Mouse (Mus musculus) large intestine, adult 2 months (tissue): ENCODE results near the gene Mug2. TPM values are rescaled to one million over a fixed set of nuclear protein-coding genes. Genes with fewer than 3 reads are reported as not detected.
"Not testable (repeated sequence)": the region's sequence is repeated elsewhere in the genome, so short reads cannot be mapped to it uniquely, and the experiment has no call there.

Source experiments
- DNase-seq: peaks from one replicate; pipeline ENCODE4 v3.0.0-alpha.2; 2012; ENCODE audit warnings: low read depth, low spot score
- WGBS: fragments of 180-500 bp; shearing (Covaris S2); methylation state at CpG from one replicate; pipeline ENCODE4 v1.1.7; 2018; 5-methylcytosine and 5-hydroxymethylcytosine counted together
- polyA plus RNA-seq: library from polyadenylated mRNA; depleted of rRNA; stranded (reverse); fragments of >200 nt; gene quantifications from 2 replicates; pipeline ENCODE4 v1.2.3, GENCODE M21; 2012; rRNA removed

Gene Mug2
- polyA plus RNA-seq: not detected in 2 replicates

DNA sequence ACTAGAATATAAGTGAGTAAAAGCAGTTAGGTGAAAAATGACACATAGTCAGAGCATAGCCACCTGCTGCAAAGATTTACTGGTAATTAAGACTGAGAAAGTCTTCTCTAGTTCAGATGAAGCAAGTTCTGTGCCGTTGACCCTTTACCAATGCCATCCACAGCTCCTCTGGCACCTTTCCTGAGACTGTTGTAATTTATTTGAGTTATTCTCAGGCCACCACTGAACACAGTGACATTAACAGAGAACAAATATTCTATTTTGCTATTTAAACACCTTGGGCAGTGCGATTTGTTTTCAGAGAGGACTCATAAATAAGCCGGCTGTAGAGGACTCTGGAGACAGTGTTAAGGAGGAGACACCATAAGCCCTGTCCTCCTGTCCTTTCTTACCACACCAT lies at the start of gene Mug2:
Gene Mug2 (plus strand): TSS at position 301 of the 400 bp plus-strand sequence.
- no CpG with 5 or more reads among the region's 3 CpGs for WGBS

DNA sequence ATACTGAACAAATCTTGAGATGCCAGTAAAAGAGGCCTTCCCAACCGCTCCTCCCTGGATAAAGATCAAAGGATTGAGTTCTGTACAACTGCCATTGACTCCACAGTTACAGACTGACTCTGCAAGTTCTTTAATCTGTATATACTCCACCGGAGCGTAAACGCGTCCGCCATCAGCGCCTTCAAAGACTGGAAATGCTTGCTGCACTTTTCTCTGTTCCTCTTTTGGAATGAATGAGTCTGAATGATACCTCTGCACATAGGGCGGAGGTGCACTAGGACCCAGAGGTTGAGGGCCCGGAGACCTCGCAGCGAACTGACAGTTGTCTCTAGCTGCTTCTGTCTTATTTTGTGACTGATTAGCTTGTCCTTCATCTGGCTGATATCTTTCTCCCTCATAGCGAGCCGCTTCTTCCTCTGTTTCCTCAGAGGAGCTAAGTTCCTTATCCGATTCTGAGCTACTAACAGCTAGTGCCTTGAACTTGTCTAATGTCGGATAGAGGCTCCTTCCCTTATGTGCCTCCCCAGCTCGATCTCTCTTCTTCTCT lies 48.7 kb upstream of the Mug2 start:
- WGBS: 90% methylated on average over 16 of the region's 16 CpGs
- DNase-seq: not testable (repeated sequence)

More for the DNA sequence above, at the start of gene Mug2:
- DNase-seq: not testable (repeated sequence)

DNA sequence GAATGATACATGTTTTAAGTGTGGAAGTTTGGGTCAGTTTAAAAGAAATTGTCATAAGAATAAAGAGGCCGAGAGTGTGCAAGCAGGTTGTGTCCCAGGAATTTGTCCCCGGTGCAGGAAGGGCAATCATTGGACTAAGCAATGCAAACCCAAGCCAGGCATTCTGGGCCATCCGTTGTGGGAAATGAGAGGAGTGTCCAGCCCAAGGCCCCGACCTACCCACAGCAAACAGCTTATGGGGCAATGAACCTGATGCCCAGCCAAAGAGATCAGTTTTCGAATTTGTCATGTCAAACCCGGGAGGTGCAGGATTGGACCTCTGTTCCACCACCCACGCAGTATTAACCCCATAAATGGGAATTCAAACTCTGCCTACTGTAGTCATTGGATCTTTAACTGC lies 30.9 kb upstream of the Mug2 start:
- 78% methylated on average over 7 of the region's 7 CpGs for WGBS
- DNase-seq: no peak

DNA sequence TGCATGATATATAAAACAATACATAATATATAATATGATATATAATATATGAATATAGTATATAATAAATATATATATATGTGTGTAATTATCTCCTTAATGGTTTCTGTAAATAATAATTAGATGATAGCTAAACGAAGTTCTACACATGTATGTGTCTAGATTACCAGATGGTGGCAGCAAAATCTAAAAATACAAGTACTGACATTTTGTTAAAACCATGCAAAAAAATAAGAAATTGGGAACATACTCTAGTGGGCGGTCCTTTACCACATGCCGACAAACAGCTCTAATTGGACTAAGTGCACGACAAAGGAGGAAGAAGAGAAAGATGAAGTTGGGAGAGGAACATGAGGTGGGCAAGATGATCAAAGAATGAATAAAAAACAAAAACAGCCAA lies 94.3 kb downstream of the Mug2 start:
- WGBS: 74% methylated on average over 4 of the region's 4 CpGs
- no peak for DNase-seq

DNA sequence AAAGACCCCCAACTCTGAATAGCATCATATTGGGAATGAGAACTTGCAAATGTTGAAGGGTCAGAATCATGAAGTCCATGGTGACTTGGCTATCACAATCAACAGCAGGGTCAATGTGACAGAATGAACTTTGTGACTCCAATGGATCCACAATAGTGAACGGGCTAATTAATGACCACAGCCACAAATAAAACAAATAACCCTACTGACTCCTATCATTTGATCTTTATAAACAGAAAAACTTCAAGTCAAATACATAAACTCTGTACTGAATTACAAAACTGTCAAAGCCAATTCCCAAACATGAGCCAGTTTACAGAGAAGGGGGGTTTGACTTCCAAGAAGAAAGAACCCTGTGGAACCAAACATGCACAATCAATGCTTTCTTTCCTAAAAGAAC lies 95.1 kb downstream of the Mug2 start:
- WGBS: 55% methylated on average over 1 of the region's 1 CpGs
- no peak for DNase-seq

DNA sequence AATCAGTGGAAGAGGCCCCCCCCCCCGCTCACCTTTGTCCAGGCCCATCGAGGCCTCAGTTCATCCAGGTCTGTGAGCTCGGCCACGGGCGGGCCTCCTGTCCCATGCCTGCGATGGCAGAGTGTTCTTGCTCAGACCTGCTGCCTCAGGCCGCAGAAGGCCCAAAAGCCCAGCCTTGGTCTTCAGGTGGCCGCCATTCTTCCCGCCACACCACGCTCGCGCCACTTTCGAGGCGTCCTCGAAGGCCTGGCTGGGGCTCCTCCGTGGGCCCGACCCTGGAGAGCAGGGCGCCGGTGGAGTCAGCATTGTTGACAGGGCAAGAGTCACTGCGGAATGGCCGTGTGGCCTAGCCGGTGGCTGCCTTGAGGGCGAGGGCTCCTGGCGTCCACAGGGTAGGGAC lies 110.4 kb downstream of the Mug2 start:
- no peak for DNase-seq
- WGBS: 89% methylated on average over 24 of the region's 24 CpGs

DNA sequence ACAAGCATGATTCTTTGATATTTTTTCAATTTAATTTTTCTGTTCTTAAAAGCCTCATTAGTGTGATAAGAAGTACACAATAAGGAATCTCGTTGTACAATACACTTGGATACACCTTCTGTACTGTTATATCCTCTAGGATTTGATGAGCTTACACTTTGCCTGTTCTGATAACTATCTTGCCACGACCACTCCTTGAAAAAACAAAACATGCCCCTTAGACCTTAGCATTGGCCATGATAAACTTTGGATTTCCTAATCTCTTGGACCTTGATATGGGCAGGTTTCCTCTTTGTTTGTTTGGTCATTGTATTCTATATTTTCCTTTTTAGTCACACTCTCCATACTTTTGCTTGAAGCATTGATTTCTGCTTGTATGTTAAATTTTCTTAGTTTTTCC lies 123.0 kb downstream of the Mug2 start:
- DNase-seq: no peak
- WGBS: 45% methylated on average over 2 of the region's 2 CpGs

Other genes with a start within 250 kb of the Mug2 start
- gene Mug1, start 168.2 kb upstream of the Mug2 start, polyA plus RNA-seq: not detected in 2 replicates